Mouse (Mus musculus) MEL-GATA-1-ER (cell line): ENCODE results near the gene Osbp2.

Source experiments
- DNase-seq: peaks from one replicate; pipeline ENCODE4 v3.0.0-alpha.2; 2012; ENCODE audit warnings: low read depth; ENCODE audit errors: extremely low read depth

The Osbp2 gene

GRCm38 (mm10) chr11:3862661-3863453, 846 bp downstream of the Osbp2 start:
- no peak for DNase-seq

- no peak for DNase-seq
Observed at GRCm38 (mm10) chr11:3860361-3860760, 3.3 kb downstream of the Osbp2 start.

GRCm38 (mm10) chr11:3859778-3860177, 3.9 kb downstream of the Osbp2 start:
- no peak for DNase-seq

- DNase-seq: no peak
Observed at GRCm38 (mm10) chr11:3857902-3858301, 5.8 kb downstream of the Osbp2 start.

GRCm38 (mm10) chr11:3855846-3856245, 7.9 kb downstream of the Osbp2 start:
- no peak for DNase-seq

- DNase-seq: no peak
Observed at GRCm38 (mm10) chr11:3854156-3854555, 9.5 kb downstream of the Osbp2 start.

GRCm38 (mm10) chr11:3853481-3854034, 10.1 kb downstream of the Osbp2 start:
- no peak for DNase-seq

GRCm38 (mm10) chr11:3853031-3853430, 10.7 kb downstream of the Osbp2 start:
- no peak for DNase-seq

- DNase-seq: no peak
Observed at GRCm38 (mm10) chr11:3851872-3852271, 11.8 kb downstream of the Osbp2 start.

GRCm38 (mm10) chr11:3850746-3851277, 12.9 kb downstream of the Osbp2 start:
- no peak for DNase-seq

GRCm38 (mm10) chr11:3850315-3850614, 13.4 kb downstream of the Osbp2 start:
- DNase-seq: no peak

GRCm38 (mm10) chr11:3849469-3850314, 14.0 kb downstream of the Osbp2 start:
- DNase-seq: no peak

- DNase-seq: no peak
Observed at GRCm38 (mm10) chr11:3846351-3846750, 17.4 kb downstream of the Osbp2 start.

- no peak for DNase-seq
Observed at GRCm38 (mm10) chr11:3843943-3844734, 19.6 kb downstream of the Osbp2 start.

GRCm38 (mm10) chr11:3835271-3835670, 28.4 kb downstream of the Osbp2 start:
- DNase-seq: no peak

- DNase-seq: no peak
Observed at GRCm38 (mm10) chr11:3834421-3835098, 29.1 kb downstream of the Osbp2 start.

GRCm38 (mm10) chr11:3833544-3834420, 29.9 kb downstream of the Osbp2 start:
- no peak for DNase-seq

GRCm38 (mm10) chr11:3832193-3832901, 31.4 kb downstream of the Osbp2 start:
- no peak for DNase-seq

- no peak for DNase-seq
Observed at GRCm38 (mm10) chr11:3829736-3830135, 34.0 kb downstream of the Osbp2 start.
